Mouse (Mus musculus) hindbrain, embryonic 13.5 days (tissue): ENCODE results near the gene 2810408A11Rik. TPM values are rescaled to one million over a fixed set of nuclear protein-coding genes. Genes with fewer than 3 reads are reported as not detected.
"Not testable (repeated sequence)": the region's sequence is repeated elsewhere in the genome, so short reads cannot be mapped to it uniquely, and the experiment has no call there.

Experiments
- ATAC-seq: fragments of 200-750 bp; cut with Nextera tagmentation; 2 replicates; pipeline ENCODE4 v1.8.0; 2017; ENCODE audit warnings: moderate TSS enrichment; ENCODE audit not compliant: low FRiP score
- H3K27ac ChIP-seq: fragments of 300-500 bp; sonication (generic); 2 replicates; pipeline ENCODE4 v1.5.1; 2015; ENCODE audit warnings: inconsistent platforms, mild to moderate bottlenecking, moderate library complexity
- H3K27me3 ChIP-seq: fragments of 300-500 bp; sonication (generic); 2 replicates; pipeline ENCODE4 v1.6.1; 2015; ENCODE audit warnings: mild to moderate bottlenecking, inconsistent platforms
- H3K36me3 ChIP-seq: fragments of 300-500 bp; sonication (generic); 2 replicates; pipeline ENCODE4 v1.6.1; 2015; ENCODE audit warnings: mild to moderate bottlenecking, inconsistent platforms
- H3K4me1 ChIP-seq: fragments of 300-500 bp; sonication (generic); replicated peaks from 2 replicates; pipeline ENCODE4 v1.6.1; 2015; ENCODE audit warnings: inconsistent platforms
- H3K4me2 ChIP-seq: fragments of 300-500 bp; sonication (generic); 2 replicates; pipeline ENCODE4 v1.6.1; 2015; ENCODE audit warnings: inconsistent platforms, mild to moderate bottlenecking, moderate library complexity
- H3K4me3 ChIP-seq: fragments of 300-500 bp; sonication (generic); 2 replicates; pipeline ENCODE4 v1.5.1; 2015; ENCODE audit warnings: mild to moderate bottlenecking, inconsistent platforms
- H3K9ac ChIP-seq: fragments of 300-500 bp; sonication (generic); 2 replicates; pipeline ENCODE4 v1.6.1; 2015; ENCODE audit warnings: mild to moderate bottlenecking, inconsistent platforms
- H3K9me3 ChIP-seq: fragments of 300-500 bp; sonication (generic); 2 replicates; pipeline ENCODE4 v1.6.1; 2016; ENCODE audit warnings: inconsistent platforms
- WGBS: fragments of 180-500 bp; shearing (Covaris S2); methylation state at CpG from one replicate; pipeline ENCODE4 v1.1.7; 2015; 5-methylcytosine and 5-hydroxymethylcytosine counted together
- polyA plus RNA-seq: library from polyadenylated mRNA; unstranded; fragments of >200 nt; fragmentation: Nextera tagmentation; extraction: Ambion mirVana; gene quantifications from 2 replicates; pipeline ENCODE4 v1.2.1, GENCODE M21; 2015

Gene 2810408A11Rik
- polyA plus RNA-seq, 1 experiment from 2014 or later: 10.3 TPM

DNA sequence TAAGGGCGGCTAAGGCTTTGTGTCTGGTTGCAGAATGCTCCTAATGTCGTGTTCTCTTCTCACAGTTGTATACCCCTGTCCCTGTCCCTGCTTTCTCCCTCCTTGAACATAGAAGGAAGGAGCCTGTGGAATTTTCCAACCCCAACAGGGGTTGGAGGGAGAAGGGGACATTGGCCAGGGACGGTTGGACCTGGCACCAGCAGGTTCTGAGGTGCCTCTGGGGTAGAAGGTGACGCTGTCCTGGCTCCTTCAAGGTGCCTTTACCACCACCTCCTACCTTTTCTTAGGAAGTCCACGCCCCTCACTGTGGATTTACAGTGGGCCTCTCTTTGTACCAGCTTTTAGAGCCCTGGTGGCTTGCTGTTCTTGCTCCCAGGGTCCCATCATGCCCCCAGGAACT is 37.0 kb upstream of the 2810408A11Rik start:
- WGBS: 72% methylated on average over 5 of the region's 5 CpGs
- Histone ChIP-seq H3K9ac (no peak overlapping the region), H3K27me3 (peaks cover 55% of the 10 kb centered on the region)

DNA sequence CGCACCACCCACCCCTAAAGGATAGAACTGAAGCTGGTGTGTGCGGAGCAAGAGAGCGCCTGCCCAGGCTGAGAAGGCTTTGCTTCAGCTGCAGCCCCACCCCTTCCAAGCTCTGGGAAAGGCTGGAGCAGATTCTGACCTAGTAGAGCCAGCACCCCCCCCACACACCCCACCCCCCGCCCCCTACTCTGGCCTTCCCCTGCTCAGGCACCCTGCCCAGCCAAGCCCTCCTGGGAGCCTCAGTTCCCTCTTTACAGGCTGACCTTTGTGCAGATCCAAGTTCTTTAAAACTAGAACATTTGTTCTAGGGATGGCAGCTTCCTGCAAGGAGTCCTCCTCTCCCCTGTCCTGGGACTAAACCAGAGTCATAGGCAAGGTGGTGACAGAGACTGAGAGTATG is 36.6 kb upstream of the 2810408A11Rik start:
- no peak overlapping the region for H3K9ac ChIP-seq
- no peak overlapping the region for H3K4me3 ChIP-seq
- no peaks in the 10 kb centered on the region for H3K36me3 ChIP-seq
- no peak overlapping the region for H3K4me2 ChIP-seq
- H3K4me1 ChIP-seq: peaks cover 25% of the 10 kb centered on the region
- H3K27me3 ChIP-seq: peaks cover 55% of the 10 kb centered on the region
- no peak overlapping the region for H3K27ac ChIP-seq
- no peaks in the 10 kb centered on the region for H3K9me3 ChIP-seq
- 50% methylated on average over 4 of the region's 4 CpGs for WGBS
- no peak for ATAC-seq

More for the DNA sequence above, 37.0 kb upstream of the 2810408A11Rik start:
- no peak for ATAC-seq
- Histone ChIP-seq H3K27ac (no peak overlapping the region), H3K4me3 (no peak overlapping the region), H3K4me1 (peaks cover 25% of the 10 kb centered on the region), H3K36me3 (no peaks in the 10 kb centered on the region), H3K4me2 (no peak overlapping the region), H3K9me3 (no peaks in the 10 kb centered on the region)

DNA sequence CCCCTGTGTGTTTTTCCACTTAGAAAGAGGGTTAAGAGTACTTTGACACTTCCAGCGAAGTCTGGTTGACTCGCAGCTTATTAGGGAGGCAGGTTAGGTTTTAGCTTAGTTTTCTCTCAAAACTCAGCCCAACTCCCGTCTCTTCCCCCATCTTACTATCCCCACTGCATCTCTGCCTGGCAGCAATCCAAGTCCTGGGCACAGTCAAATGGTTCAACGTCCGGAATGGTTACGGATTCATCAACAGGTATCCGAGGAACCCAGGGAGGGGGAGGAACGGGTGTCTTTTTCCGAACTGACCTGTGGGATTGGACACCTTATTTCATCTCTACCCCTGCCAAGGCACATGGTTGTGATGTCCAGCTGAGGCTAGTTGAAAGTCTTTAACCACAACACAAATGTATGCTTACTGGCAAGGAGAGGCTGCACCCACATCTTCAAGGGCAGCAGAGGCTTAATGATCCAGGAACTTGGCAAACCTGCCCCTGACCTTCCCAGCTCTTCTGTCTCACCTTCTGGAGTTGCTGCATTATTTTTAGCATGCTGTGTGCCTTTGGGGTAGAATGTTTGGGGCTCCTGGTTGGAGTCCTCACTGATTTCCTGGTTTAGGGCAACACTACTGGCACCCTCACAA is 36.0 kb upstream of the 2810408A11Rik start:
- Histone ChIP-seq H3K36me3 (no peaks in the 10 kb centered on the region), H3K4me3 (peak overlapping the region; percentile 61), H3K4me2 (peak overlapping the region; percentile 99), H3K9ac (peak overlapping the region; percentile 75; the same call in 1 of the 2 replicates), H3K4me1 (peaks cover 25% of the 10 kb centered on the region), H3K9me3 (no peaks in the 10 kb centered on the region), H3K27ac (no peak overlapping the region), H3K27me3 (peaks cover 58% of the 10 kb centered on the region)
- ATAC-seq: no peak
- WGBS: 44% methylated on average over 9 of the region's 9 CpGs

DNA sequence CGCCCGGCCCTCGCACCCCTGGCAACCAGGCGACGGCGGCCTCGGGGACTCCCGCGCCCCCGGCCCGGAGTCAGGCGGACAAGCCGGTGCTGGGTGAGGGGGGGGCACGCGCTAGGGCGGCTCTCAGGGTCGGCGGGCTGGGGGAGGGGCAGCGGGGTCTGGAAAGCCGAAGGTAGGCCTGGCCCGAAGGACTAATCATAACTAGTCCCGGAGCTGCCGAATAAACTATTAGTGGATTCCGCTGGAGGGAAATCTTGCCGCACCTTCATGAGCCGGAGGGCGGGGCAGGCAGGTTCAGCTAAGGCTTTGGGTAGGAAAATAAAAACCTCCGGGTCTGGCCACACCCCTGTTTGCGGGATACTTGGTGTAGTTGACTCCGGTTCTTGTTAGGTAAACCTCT is 35.4 kb upstream of the 2810408A11Rik start:
- Histone ChIP-seq H3K9ac (peak overlapping the region; percentile 75), H3K36me3 (no peaks in the 10 kb centered on the region), H3K4me1 (peaks cover 25% of the 10 kb centered on the region), H3K27me3 (peaks cover 61% of the 10 kb centered on the region), H3K9me3 (no peaks in the 10 kb centered on the region), H3K27ac (no peak overlapping the region), H3K4me2 (peak overlapping the region; percentile 99), H3K4me3 (peak overlapping the region; percentile 61)
- WGBS: 2% methylated on average over 26 of the region's 30 CpGs
- ATAC-seq: no peak

DNA sequence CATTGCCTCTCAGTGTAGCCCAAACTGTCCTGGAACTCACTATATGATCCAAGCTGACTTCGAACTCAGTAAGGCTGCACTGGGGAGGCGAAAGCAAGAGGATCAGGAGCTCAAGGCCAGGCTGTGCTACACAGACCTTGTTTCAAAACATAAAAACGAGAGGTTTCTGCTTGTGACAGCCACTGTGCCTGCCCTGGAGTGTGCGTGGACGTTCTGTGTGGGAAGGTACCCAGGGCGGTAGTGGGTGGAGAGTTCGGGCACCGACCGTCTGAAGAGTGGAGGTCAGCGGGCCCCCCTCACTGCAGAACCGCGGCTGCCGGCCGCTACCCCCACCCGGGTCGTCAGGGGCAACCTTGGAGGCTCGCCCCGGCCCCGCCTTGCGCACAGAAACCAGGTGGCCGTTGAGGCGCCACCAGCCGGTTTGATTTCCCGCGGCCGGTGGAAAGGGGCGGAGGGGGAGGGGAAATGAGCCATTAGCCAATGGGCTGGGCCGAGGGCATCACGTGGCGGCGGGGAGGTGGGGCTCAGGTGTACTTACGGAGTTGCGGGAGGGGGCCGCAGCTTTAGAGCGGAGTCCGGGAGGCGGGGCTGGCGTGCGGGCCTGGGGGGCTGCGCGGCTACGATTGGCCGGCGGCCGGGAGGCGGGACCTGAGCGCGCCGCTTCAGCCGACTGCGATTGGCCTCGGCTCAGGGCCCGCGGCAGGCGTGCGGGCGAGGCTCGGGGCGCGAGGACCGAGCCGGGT is 34.5 kb upstream of the 2810408A11Rik start, which contains the start of gene Ybx2:
Ybx2 (plus strand) TSS at position 660 of the 743 bp plus-strand sequence.
- Histone ChIP-seq H3K9ac (peak within 1 kb of the TSS; percentile 75), H3K4me2 (peak within 1 kb of the TSS; percentile 99), H3K9me3 (no peaks in the 10 kb centered on the region), H3K27ac (no peak within 1 kb of the TSS), H3K4me3 (peak within 1 kb of the TSS; percentile 61), H3K27me3 (peaks cover 63% of the 10 kb centered on the region), H3K4me1 (peaks cover 21% of the 10 kb centered on the region), H3K36me3 (no peaks in the 10 kb centered on the region)
- peak; percentile 93 for ATAC-seq
- WGBS: 1% methylated on average over 42 of the region's 62 CpGs

DNA sequence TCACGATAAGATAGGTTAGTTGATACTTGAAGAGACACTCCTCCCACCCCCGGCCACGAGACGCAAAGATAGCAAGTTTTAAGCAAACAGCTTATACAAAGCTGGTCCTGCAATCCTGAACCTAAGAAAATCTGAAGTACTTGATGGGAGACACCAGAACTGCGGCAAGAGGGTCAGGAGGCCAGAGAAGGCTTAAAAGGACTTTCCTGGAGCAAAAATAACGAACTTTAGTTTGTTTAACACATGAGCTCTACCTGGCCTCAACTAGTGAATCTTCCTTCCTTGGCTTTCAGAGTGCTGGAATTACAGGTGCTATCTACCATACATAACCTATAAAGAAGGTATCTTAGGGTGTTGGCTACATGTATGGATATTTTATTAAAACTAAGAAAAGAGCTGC is 33.9 kb upstream of the 2810408A11Rik start:
- H3K27me3 ChIP-seq: peaks cover 57% of the 10 kb centered on the region
- 26% methylated on average over 6 of the region's 6 CpGs for whole genome bisulfite sequencing
- no peak overlapping the region for H3K27ac ChIP-seq
- peaks cover 21% of the 10 kb centered on the region for H3K4me1 ChIP-seq
- no peaks in the 10 kb centered on the region for H3K9me3 ChIP-seq
- ATAC-seq: no peak
- H3K4me2 ChIP-seq: peak overlapping the region; percentile 42; the same call in 1 of the 2 replicates
- H3K9ac ChIP-seq: no peak overlapping the region
- peak overlapping the region; percentile 19 for H3K4me3 ChIP-seq
- no peaks in the 10 kb centered on the region for H3K36me3 ChIP-seq

DNA sequence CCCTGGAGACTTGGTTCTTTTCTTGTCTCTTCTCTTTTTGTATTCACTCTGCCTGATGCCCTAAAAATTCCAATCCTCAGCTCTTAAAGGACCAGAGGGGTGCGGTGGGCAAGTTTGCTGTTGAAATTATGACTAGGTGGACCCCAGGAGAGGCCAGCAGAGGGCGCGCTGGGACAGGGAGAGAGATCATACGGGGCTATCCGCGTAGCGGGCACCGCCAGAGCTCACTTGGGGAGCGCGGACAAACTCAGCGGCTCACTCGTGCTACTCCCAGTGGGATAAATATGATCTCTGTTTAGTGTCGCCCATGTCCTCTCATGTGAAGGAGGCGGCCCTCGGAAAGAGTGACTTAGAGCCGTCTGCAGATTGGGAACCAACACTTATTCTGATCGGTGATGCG is 33.4 kb upstream of the 2810408A11Rik start:
- H3K27me3 ChIP-seq: peaks cover 52% of the 10 kb centered on the region
- H3K4me2 ChIP-seq: peak overlapping the region; percentile 42
- peak overlapping the region; percentile 19 for H3K4me3 ChIP-seq
- ATAC-seq: no peak
- no peaks in the 10 kb centered on the region for H3K9me3 ChIP-seq
- 2% methylated on average over 18 of the region's 18 CpGs for WGBS
- H3K36me3 ChIP-seq: no peaks in the 10 kb centered on the region
- H3K27ac ChIP-seq: no peak overlapping the region
- H3K4me1 ChIP-seq: peaks cover 21% of the 10 kb centered on the region
- H3K9ac ChIP-seq: no peak overlapping the region

DNA sequence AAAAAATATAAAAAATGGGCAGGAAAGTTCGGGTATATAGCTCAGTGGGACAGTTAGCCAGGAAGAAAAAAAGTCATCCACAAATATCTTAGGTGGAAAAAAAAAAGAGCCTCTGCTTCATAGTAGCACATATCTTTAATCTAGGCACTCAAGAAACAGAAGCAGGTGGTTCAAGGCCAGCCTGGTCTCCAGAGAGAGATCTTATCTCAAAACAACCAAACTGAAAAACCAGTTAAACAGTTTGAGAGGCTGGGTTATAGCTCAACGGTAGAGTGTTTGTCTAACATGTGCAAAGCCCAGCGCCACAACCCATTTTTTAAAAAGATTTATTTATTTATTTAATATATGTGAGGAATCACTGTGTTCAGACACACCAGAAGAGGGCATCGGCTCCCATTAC is 32.3 kb upstream of the 2810408A11Rik start:
- peaks cover 44% of the 10 kb centered on the region for H3K27me3 ChIP-seq
- H3K9me3 ChIP-seq: no peaks in the 10 kb centered on the region
- H3K4me1 ChIP-seq: peaks cover 21% of the 10 kb centered on the region
- H3K27ac ChIP-seq: no peak overlapping the region
- H3K9ac ChIP-seq: no peak overlapping the region
- H3K36me3 ChIP-seq: no peaks in the 10 kb centered on the region
- no peak overlapping the region for H3K4me3 ChIP-seq
- H3K4me2 ChIP-seq: no peak overlapping the region
- ATAC-seq: no peak
- 84% methylated on average over 4 of the region's 4 CpGs for WGBS

DNA sequence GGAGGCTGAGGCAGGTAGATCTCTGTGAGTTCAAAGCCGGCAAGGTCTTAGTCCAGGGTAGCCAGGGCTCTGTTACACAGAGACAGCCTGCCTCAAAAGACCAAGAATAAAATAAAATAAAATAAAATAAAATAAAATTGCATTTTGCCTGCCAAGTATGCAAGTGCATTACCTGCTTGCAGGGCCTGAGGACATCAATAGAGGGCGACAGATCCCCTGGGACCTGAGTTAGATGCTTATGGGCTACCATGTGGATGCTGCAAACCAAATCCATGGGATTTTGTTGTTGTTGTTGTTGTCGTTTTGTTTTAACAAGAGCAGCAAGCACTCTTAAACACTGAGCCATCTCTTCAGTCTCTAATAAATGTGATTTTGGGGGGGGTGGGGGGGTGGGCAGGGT is 31.5 kb upstream of the 2810408A11Rik start:
- Histone ChIP-seq H3K9me3 (no peaks in the 10 kb centered on the region), H3K4me1 (peaks cover 21% of the 10 kb centered on the region), H3K4me2 (no peak overlapping the region), H3K9ac (no peak overlapping the region), H3K4me3 (no peak overlapping the region), H3K27ac (no peak overlapping the region), H3K27me3 (peaks cover 36% of the 10 kb centered on the region), H3K36me3 (no peaks in the 10 kb centered on the region)
- 38% methylated on average over 3 of the region's 3 CpGs for WGBS
- ATAC-seq: no peak

DNA sequence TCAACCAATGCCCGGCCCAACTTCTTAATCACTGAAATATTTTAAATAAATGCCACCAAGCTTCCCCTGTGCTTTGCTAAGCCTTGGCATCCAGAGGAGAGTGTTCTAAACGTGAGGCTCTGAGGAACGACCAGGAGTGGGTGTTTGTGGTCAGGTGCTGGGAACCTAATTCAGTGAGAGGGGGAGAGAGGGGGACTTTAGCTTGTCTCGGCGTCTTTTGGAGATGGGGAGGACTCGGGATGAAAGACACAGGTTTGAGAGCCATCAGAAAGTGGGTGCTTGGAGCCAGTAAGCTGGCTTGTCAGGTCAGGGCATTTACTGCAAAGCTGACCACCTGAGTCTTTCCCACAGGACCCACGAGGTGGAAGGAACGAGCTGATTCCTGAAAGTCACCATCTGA is 31.0 kb upstream of the 2810408A11Rik start:
- Histone ChIP-seq H3K9me3 (no peaks in the 10 kb centered on the region), H3K4me1 (peaks cover 18% of the 10 kb centered on the region), H3K27me3 (peaks cover 31% of the 10 kb centered on the region), H3K9ac (no peak overlapping the region), H3K4me3 (no peak overlapping the region), H3K4me2 (no peak overlapping the region), H3K27ac (no peak overlapping the region), H3K36me3 (no peaks in the 10 kb centered on the region)
- no peak for ATAC-seq
- WGBS: 73% methylated on average over 8 of the region's 8 CpGs

DNA sequence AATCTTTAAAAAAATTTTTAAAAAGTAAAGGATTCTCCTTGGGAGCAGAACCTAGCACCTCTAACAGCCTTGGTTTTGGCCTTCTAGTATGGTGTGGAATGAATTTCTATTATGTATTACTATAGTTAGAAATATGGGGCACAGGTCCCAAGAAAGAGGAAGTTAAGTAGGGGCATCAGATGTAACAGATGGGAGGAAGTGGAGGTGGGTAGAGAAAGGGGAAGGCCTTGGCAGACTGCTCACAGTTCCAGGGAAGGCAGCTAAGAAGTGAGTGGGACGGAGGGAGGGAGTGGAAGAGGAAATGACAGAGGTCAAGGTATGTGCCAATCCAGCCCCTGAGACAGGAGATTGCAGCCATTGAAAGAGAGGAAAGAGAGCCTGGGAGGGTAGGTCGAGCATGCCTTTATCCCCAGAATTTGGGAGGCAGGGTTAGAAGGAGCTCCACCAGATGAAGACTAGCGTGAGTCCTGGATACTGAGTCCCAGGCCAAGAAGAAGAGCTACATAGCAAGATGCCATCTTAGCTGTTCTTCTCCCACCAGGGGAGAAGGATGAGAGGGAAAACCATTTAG is 30.3 kb upstream of the 2810408A11Rik start:
- peaks cover 24% of the 10 kb centered on the region for H3K27me3 ChIP-seq
- no peaks in the 10 kb centered on the region for H3K9me3 ChIP-seq
- H3K4me1 ChIP-seq: peaks cover 10% of the 10 kb centered on the region
- no peak for ATAC-seq
- WGBS: 77% methylated on average over 3 of the region's 3 CpGs
- H3K27ac ChIP-seq: no peak overlapping the region
- H3K4me2 ChIP-seq: no peak overlapping the region
- no peak overlapping the region for H3K4me3 ChIP-seq
- H3K36me3 ChIP-seq: no peaks in the 10 kb centered on the region
- H3K9ac ChIP-seq: no peak overlapping the region

DNA sequence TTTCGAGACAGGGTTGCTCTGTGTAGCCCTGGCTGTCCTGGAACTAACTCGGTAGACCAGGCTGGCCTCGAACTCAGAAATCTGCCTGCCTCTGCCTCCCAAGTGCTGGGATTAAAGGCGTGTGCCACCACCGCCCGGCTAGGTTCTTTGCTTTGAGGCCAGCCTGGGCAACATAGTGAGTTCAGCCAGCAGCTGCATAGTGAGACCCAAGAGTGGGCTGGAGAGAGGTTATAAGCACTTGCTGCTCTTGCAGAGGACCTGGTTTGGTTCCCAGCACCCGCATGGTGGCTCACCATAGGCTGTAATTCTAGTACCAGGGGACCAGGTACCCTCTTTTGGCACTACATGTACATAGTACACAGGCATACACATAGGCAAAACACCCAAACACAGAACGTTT is 29.4 kb upstream of the 2810408A11Rik start:
- ATAC-seq, H3K4me2 ChIP-seq, H3K27ac ChIP-seq, H3K9ac ChIP-seq, H3K4me3 ChIP-seq, H3K36me3 ChIP-seq, H3K4me1 ChIP-seq, H3K9me3 ChIP-seq: not testable (repeated sequence)
- WGBS: 90% methylated on average over 8 of the region's 8 CpGs
- peaks cover 19% of the 10 kb centered on the region for H3K27me3 ChIP-seq
